Mouse (Mus musculus) ovary, postnatal 10 days (tissue): ENCODE results near the gene Lrrc8a.

Experiments used
- DNase-seq: peaks from one replicate; pipeline ENCODE4 v3.0.0; 2022; ENCODE audit warnings: low spot score

The Lrrc8a gene

GRCm38 (mm10) chr2:30239777-30240176 is 2.3 kb downstream of the Lrrc8a start:
- no peak for DNase-seq

GRCm38 (mm10) chr2:30240267-30240666 is 2.8 kb downstream of the Lrrc8a start, which contains the start of gene Gm28035:
TSS of gene Gm28035 (plus strand) at chr2:30240567.
- DNase-seq: no peak

GRCm38 (mm10) chr2:30242509-30242908 is 5.0 kb downstream of the Lrrc8a start:
- DNase-seq: no peak

- DNase-seq: no peak
These were observed 5.9 kb downstream of the Lrrc8a start for GRCm38 (mm10) chr2:30243391-30243790.

GRCm38 (mm10) chr2:30244595-30245178 is 7.2 kb downstream of the Lrrc8a start:
- DNase-seq: no peak

GRCm38 (mm10) chr2:30247036-30247435 is 9.5 kb downstream of the Lrrc8a start:
- no peak for DNase-seq

GRCm38 (mm10) chr2:30247681-30248080 is 10.2 kb downstream of the Lrrc8a start:
- no peak for DNase-seq

GRCm38 (mm10) chr2:30249182-30249581 is 11.7 kb downstream of the Lrrc8a start:
- DNase-seq: no peak

GRCm38 (mm10) chr2:30250166-30251128 is 12.9 kb downstream of the Lrrc8a start:
- no peak for DNase-seq

- DNase-seq: no peak
These were observed 14.0 kb downstream of the Lrrc8a start for GRCm38 (mm10) chr2:30251417-30252104.

GRCm38 (mm10) chr2:30252521-30252920 is 15.0 kb downstream of the Lrrc8a start:
- DNase-seq: no peak

GRCm38 (mm10) chr2:30253809-30254208 is 16.3 kb downstream of the Lrrc8a start:
- DNase-seq: no peak

- DNase-seq: no peak
These were observed 18.3 kb downstream of the Lrrc8a start for GRCm38 (mm10) chr2:30255631-30256395.

- no peak for DNase-seq
These were observed 19.3 kb downstream of the Lrrc8a start for GRCm38 (mm10) chr2:30256616-30257350.

- no peak for DNase-seq
These were observed 20.4 kb downstream of the Lrrc8a start for GRCm38 (mm10) chr2:30257699-30258460.

GRCm38 (mm10) chr2:30258600-30258999 is 21.1 kb downstream of the Lrrc8a start:
- no peak for DNase-seq

GRCm38 (mm10) chr2:30259131-30260064 is 21.9 kb downstream of the Lrrc8a start:
- DNase-seq: no peak

- no peak for DNase-seq
These were observed 23.7 kb downstream of the Lrrc8a start for GRCm38 (mm10) chr2:30261064-30261736.
